Mouse (Mus musculus): ENCODE measurements around the gene Jsrp1. TPM values are rescaled to one million over a fixed set of nuclear protein-coding genes. Genes with fewer than 3 reads are reported as not detected.

Gene Jsrp1
- polyA plus RNA-seq, 1 experiment from 2014 or later = 0.25 TPM

GRCm38 (mm10) chr10:80827870-80828420, 14.6 kb upstream of the Jsrp1 start:
- WGBS = 55% methylated on average over 9 of the region's 10 CpGs
- no peak for ATAC-seq

GRCm38 (mm10) chr10:80827063-80827869, 14.0 kb upstream of the Jsrp1 start:
- Histone ChIP-seq H3K27me3 (replicated peaks; ENCODE audit: insufficient read depth, low read length) (no peaks in the 10 kb centered on the region), H3K9ac (replicated peaks; ENCODE audit: low read depth) (peak overlapping the region; percentile 92), H3K36me3 (ENCODE audit: insufficient read depth, low read length) (0 out of 2 replicates have a peak, but pooled peaks cover 4% of the 10 kb centered on the region), H3K4me1 (ENCODE audit: insufficient read depth, low read depth, low read length) (no peaks in the 10 kb centered on the region), H3K4me2 (replicated peaks; ENCODE audit: low read depth, low read length) (peak overlapping the region; percentile 68), H3K4me3 (ENCODE audit: low read depth, low read length) (peak overlapping the region; percentile 71), H3K9me3 (ENCODE audit: low read length) (no peaks in the 10 kb centered on the region), H3K27ac (ENCODE audit: low read length) (peak overlapping the region; percentile 89)
- no peak for DNase-seq (ENCODE audit: low spot score)
- TF ChIP-seq CTCF (IDR thresholded peaks at IDR 0.05) (no peak), EP300 (IDR thresholded peaks at IDR 0.05) (no peak)
- 4% methylated on average over 29 of the region's 29 CpGs for WGBS
- no peak for ATAC-seq

More at GRCm38 (mm10) chr10:80827870-80828420, 14.6 kb upstream of the Jsrp1 start:
- H3K4me2 ChIP-seq (replicated peaks; ENCODE audit: low read depth, low read length) = peak overlapping the region; percentile 68
- TF ChIP-seq EP300 (IDR thresholded peaks at IDR 0.05) (no peak), CTCF (IDR thresholded peaks at IDR 0.05) (no peak)
- peak overlapping the region; percentile 71 for H3K4me3 ChIP-seq (ENCODE audit: low read depth, low read length)
- H3K4me1 ChIP-seq (ENCODE audit: insufficient read depth, low read depth, low read length) = no peaks in the 10 kb centered on the region
- no peak for DNase-seq (ENCODE audit: low spot score)
- no peaks in the 10 kb centered on the region for H3K27me3 ChIP-seq (replicated peaks; ENCODE audit: insufficient read depth, low read length)
- peak overlapping the region; percentile 92 for H3K9ac ChIP-seq (replicated peaks; ENCODE audit: low read depth)
- H3K27ac ChIP-seq (ENCODE audit: low read length) = no peak overlapping the region
- H3K36me3 ChIP-seq (ENCODE audit: insufficient read depth, low read length) = 0 out of 2 replicates have a peak, but pooled peaks cover 4% of the 10 kb centered on the region
- no peaks in the 10 kb centered on the region for H3K9me3 ChIP-seq (ENCODE audit: low read length)

GRCm38 (mm10) chr10:80826151-80827062, 13.1 kb upstream of the Jsrp1 start, which contains the start of gene Oaz1:
TSS of gene Oaz1 (plus strand) at chr10:80826656.
- WGBS = under 1% methylated on average over 73 of the region's 82 CpGs
- peak within 1 kb of the TSS; percentile 89 for H3K27ac ChIP-seq (ENCODE audit: low read length)
- no peak; the same call in 1 of the 2 replicates for TF ChIP-seq CTCF (IDR thresholded peaks at IDR 0.05)
- TF ChIP-seq EP300 (IDR thresholded peaks at IDR 0.05) = no peak
- peak within 1 kb of the TSS; percentile 71 for H3K4me3 ChIP-seq (ENCODE audit: low read depth, low read length)
- ATAC-seq (peak; percentile 97), DNase-seq (ENCODE audit: low spot score) (peak; percentile 100)
- H3K9ac ChIP-seq (replicated peaks; ENCODE audit: low read depth) = peak within 1 kb of the TSS; percentile 92
- H3K4me1 ChIP-seq (ENCODE audit: insufficient read depth, low read depth, low read length) = no peaks in the 10 kb centered on the region
- no peaks in the 10 kb centered on the region for H3K27me3 ChIP-seq (replicated peaks; ENCODE audit: insufficient read depth, low read length)
- peak within 1 kb of the TSS; percentile 68 for H3K4me2 ChIP-seq (replicated peaks; ENCODE audit: low read depth, low read length)
- no peaks in the 10 kb centered on the region for H3K9me3 ChIP-seq (ENCODE audit: low read length)
- H3K36me3 ChIP-seq (ENCODE audit: insufficient read depth, low read length) = 0 out of 2 replicates have a peak, but pooled peaks cover 4% of the 10 kb centered on the region

- Histone ChIP-seq H3K4me2 (replicated peaks; ENCODE audit: low read depth, low read length) (no peak overlapping the region), H3K36me3 (ENCODE audit: insufficient read depth, low read length) (0 out of 2 replicates have a peak, but pooled peaks cover 4% of the 10 kb centered on the region), H3K9me3 (ENCODE audit: low read length) (no peaks in the 10 kb centered on the region), H3K27ac (ENCODE audit: low read length) (no peak overlapping the region), H3K4me1 (ENCODE audit: insufficient read depth, low read depth, low read length) (no peaks in the 10 kb centered on the region), H3K27me3 (replicated peaks; ENCODE audit: insufficient read depth, low read length) (no peaks in the 10 kb centered on the region), H3K4me3 (ENCODE audit: low read depth, low read length) (no peak overlapping the region), H3K9ac (replicated peaks; ENCODE audit: low read depth) (no peak overlapping the region)
- ATAC-seq = no peak
- TF ChIP-seq CTCF (IDR thresholded peaks at IDR 0.05) (no peak), EP300 (IDR thresholded peaks at IDR 0.05) (no peak)
- no peak for DNase-seq (ENCODE audit: low spot score)
- 54% methylated on average over 2 of the region's 2 CpGs for WGBS
Observed at GRCm38 (mm10) chr10:80824827-80825226, 11.5 kb upstream of the Jsrp1 start.

- H3K27ac ChIP-seq (ENCODE audit: low read length) = no peak overlapping the region
- TF ChIP-seq EP300 (IDR thresholded peaks at IDR 0.05) (no peak), CTCF (IDR thresholded peaks at IDR 0.05) (no peak)
- no peaks in the 10 kb centered on the region for H3K27me3 ChIP-seq (replicated peaks; ENCODE audit: insufficient read depth, low read length)
- no peak for ATAC-seq
- no peaks in the 10 kb centered on the region for H3K36me3 ChIP-seq (ENCODE audit: insufficient read depth, low read length)
- no peaks in the 10 kb centered on the region for H3K4me1 ChIP-seq (ENCODE audit: insufficient read depth, low read depth, low read length)
- H3K4me3 ChIP-seq (ENCODE audit: low read depth, low read length) = no peak overlapping the region
- H3K4me2 ChIP-seq (replicated peaks; ENCODE audit: low read depth, low read length) = no peak overlapping the region
- H3K9ac ChIP-seq (replicated peaks; ENCODE audit: low read depth) = no peak overlapping the region
- DNase-seq (ENCODE audit: low spot score) = no peak
- 44% methylated on average over 8 of the region's 8 CpGs for WGBS
- H3K9me3 ChIP-seq (ENCODE audit: low read length) = no peaks in the 10 kb centered on the region
Observed at GRCm38 (mm10) chr10:80823847-80824643, 10.7 kb upstream of the Jsrp1 start.
